Mouse (Mus musculus) embryonic facial prominence, embryonic 15.5 days (tissue): ENCODE data around the gene Smurf2. TPM values are rescaled to one million over a fixed set of nuclear protein-coding genes. Genes with fewer than 3 reads are reported as not detected.
"Not testable (repeated sequence)": the region's sequence is repeated elsewhere in the genome, so short reads cannot be mapped to it uniquely, and the experiment has no call there.

Experiments
- ATAC-seq: fragments of 200-750 bp; cut with Nextera tagmentation; 2 replicates; pipeline ENCODE4 v1.8.0; 2017; ENCODE audit warnings: low read depth, moderate TSS enrichment; ENCODE audit not compliant: insufficient number of reproducible peaks, low FRiP score, low TSS enrichment
- H3K27ac ChIP-seq: fragments of 300-500 bp; sonication (generic); replicated peaks from 2 replicates; pipeline ENCODE4 v1.5.1; 2015; ENCODE audit warnings: mild to moderate bottlenecking, inconsistent platforms
- H3K27me3 ChIP-seq: fragments of 300-500 bp; sonication (generic); 2 replicates; pipeline ENCODE4 v1.6.1; 2015; ENCODE audit warnings: inconsistent platforms
- H3K36me3 ChIP-seq: fragments of 300-500 bp; sonication (generic); 2 replicates; pipeline ENCODE4 v1.6.1; 2015; ENCODE audit warnings: mild to moderate bottlenecking, inconsistent platforms
- H3K4me1 ChIP-seq: fragments of 300-500 bp; sonication (generic); 2 replicates; pipeline ENCODE4 v1.6.1; 2015; ENCODE audit warnings: inconsistent platforms
- H3K4me2 ChIP-seq: fragments of 300-500 bp; sonication (generic); replicated peaks from 2 replicates; pipeline ENCODE4 v1.6.1; 2015; ENCODE audit warnings: mild to moderate bottlenecking, inconsistent platforms
- H3K4me3 ChIP-seq: fragments of 300-500 bp; sonication (generic); replicated peaks from 2 replicates; pipeline ENCODE4 v1.5.1; 2015; ENCODE audit warnings: mild to moderate bottlenecking, inconsistent platforms
- H3K9ac ChIP-seq: fragments of 300-500 bp; sonication (generic); 2 replicates; pipeline ENCODE4 v1.6.1; 2015; ENCODE audit warnings: inconsistent platforms
- H3K9me3 ChIP-seq: fragments of 300-500 bp; sonication (generic); replicated peaks from 2 replicates; pipeline ENCODE4 v1.6.1; 2016; ENCODE audit warnings: inconsistent platforms
- WGBS: fragments of 180-500 bp; shearing (Covaris S2); methylation state at CpG from one replicate; pipeline ENCODE4 v1.1.7; 2015; 5-methylcytosine and 5-hydroxymethylcytosine counted together
- polyA plus RNA-seq: library from polyadenylated mRNA; unstranded; fragments of >200 nt; fragmentation: Nextera tagmentation; extraction: Ambion mirVana; gene quantifications from 2 replicates; pipeline ENCODE4 v1.2.1, GENCODE M21; 2015

Gene Smurf2
- polyA plus RNA-seq, 1 experiment from 2014 or later, result 13.2 TPM

DNA sequence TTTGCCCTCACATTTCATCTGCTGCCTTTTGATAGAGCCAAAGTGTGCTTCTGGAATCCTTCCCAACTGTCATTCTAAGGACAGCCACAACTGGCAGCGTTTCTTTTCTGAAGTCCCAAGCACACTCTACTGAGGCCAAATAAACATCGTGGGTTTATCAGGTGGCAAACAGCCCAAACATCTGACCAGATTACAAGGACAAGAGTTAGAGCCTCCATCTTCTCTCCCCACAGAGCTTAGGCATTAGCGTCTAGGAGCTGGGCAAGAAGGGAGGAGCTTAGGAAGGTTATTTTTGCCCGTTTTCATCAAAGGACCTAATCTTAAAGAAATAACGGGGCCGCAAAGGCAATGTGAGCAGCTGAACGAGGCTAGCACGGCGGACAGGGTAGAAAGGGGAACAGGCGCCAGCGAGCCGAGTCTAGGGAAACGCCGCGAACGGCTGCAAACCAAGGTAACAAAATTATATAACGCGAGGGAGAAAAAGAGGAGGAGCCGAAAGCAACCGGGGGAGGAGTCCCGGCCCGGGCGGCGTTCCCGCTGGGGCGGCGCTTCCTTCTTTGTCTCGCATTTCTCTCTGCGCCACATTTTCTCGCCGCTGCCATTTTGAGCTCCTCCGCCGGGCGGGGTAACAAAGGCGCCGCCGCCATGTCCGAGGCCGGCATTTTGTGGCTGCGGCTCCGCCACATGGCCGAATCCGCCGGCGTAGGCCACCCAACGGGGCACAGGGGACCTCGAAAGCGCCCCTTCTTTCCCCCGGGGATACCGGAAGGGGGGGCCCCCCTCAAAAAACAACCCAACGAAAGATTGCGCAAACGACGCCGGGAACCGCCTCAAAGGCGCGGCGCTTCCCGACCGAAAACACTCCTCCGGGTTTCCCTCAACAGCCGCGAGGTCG lies 133.1 kb downstream of the Smurf2 start:
- peaks cover 20% of the 10 kb centered on the region for H3K4me1 ChIP-seq
- peak overlapping the region; percentile 100 for H3K27ac ChIP-seq
- H3K9ac ChIP-seq, result peak overlapping the region; percentile 93
- ATAC-seq, result peak; percentile 30; the same call in 1 of the 2 replicates
- under 1% methylated on average over 65 of the region's 65 CpGs for WGBS
- H3K9me3 ChIP-seq, result no peaks in the 10 kb centered on the region
- H3K4me3 ChIP-seq, result peak overlapping the region; percentile 82
- peaks cover 36% of the 10 kb centered on the region for H3K36me3 ChIP-seq
- H3K4me2 ChIP-seq, result peak overlapping the region; percentile 69
- no peaks in the 10 kb centered on the region for H3K27me3 ChIP-seq

DNA sequence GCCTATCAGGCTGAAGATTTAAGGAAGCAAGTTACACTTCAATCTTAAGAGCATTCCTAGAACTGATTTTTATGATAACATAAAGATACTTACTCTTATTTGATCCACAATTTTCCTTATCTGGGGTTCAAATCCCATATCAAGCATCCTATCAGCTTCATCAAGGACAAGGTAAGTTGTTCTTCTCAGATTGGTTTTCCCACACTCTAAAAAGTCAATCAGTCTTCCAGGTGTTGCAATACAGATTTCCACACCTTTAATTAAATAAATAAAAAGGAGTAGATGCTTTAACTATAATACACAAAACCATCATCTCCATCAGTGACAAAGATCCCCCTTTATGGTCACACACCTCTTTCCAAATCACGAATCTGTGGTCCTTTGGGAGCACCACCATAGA lies 135.5 kb downstream of the Smurf2 start:
- Histone ChIP-seq H3K9me3 (no peaks in the 10 kb centered on the region), H3K36me3 (peaks cover 51% of the 10 kb centered on the region), H3K9ac (no peak overlapping the region), H3K4me1 (peaks cover 15% of the 10 kb centered on the region), H3K4me2 (no peak overlapping the region), H3K27ac (no peak overlapping the region), H3K4me3 (peak overlapping the region; percentile 82; the same call in 1 of the 2 replicates), H3K27me3 (no peaks in the 10 kb centered on the region)
- WGBS, result 64% methylated on average over 1 of the region's 1 CpGs
- ATAC-seq, result no peak

DNA sequence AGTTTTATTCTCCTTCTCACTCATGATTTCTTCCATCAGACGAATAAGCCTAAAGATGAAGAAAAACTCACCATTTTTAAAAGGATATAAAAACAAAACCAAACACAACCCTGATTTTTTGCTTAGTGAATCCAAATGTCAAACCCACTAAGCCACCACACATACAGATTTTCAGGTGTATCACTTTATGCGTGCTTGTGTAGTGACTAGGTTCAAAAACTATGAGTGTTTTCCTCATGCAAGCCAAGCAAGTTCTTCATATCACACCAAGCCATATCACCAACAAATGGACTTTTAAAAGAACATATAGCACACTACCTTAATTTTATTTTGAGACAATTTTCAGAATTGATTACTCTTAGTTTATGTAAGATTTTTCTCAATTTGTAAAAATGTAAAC lies 136.0 kb downstream of the Smurf2 start:
- no peak overlapping the region for H3K9ac ChIP-seq
- no peak for ATAC-seq
- H3K9me3 ChIP-seq, result no peaks in the 10 kb centered on the region
- H3K36me3 ChIP-seq, result peaks cover 53% of the 10 kb centered on the region
- WGBS, result 82% methylated on average over 2 of the region's 2 CpGs
- H3K4me2 ChIP-seq, result no peak overlapping the region
- no peak overlapping the region for H3K27ac ChIP-seq
- H3K27me3 ChIP-seq, result no peaks in the 10 kb centered on the region
- H3K4me1 ChIP-seq, result peaks cover 15% of the 10 kb centered on the region
- H3K4me3 ChIP-seq, result no peak overlapping the region

DNA sequence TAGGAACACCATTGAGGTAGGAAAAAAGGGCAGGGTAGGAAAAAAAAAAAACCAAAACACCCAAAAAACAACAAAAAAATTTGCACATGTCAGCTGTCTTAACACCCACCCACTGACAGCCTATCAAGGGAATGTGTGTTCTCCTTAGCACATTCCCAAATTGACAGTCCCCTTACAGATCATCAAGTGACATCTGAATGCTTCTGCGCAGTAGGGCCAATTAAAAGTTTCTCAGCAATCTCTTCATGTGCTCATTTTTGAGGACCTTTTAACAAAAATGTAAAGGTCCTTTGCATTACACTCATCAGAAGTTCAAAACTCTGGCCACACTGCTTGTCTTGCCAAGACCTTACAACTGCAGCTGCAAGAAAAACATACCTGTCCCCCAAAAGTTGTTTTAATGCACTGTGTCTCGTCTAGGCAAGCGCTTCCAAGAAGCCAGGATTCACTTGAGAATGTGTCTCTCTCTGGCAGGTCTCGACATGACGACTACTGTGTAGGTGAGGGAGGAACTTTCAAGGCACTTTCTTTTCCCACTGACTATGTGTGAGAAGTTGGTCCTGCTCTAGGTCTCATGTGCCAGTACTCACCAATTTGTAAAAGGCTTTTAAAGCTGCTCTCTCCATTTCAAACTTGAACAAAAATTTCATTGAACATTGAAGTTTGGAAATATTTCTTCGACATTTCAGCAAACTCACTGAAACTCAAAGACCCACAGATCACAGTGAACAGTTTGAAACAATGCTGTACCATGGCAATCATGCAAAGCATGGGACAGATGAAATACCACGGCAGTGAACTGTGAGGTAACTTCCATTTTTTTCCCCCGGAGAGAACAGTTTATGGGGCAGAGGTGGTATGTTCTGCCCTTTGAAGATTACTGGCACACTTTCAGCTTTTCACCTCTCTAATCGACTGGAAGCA lies 137.4 kb downstream of the Smurf2 start:
- no peak for ATAC-seq
- H3K9me3 ChIP-seq, result no peaks in the 10 kb centered on the region
- no peaks in the 10 kb centered on the region for H3K27me3 ChIP-seq
- H3K4me1 ChIP-seq, result peaks cover 17% of the 10 kb centered on the region
- WGBS, result 71% methylated on average over 9 of the region's 9 CpGs
- no peak overlapping the region for H3K4me2 ChIP-seq
- H3K27ac ChIP-seq, result no peak overlapping the region
- H3K4me3 ChIP-seq, result no peak overlapping the region
- H3K9ac ChIP-seq, result no peak overlapping the region
- H3K36me3 ChIP-seq, result peaks cover 53% of the 10 kb centered on the region

DNA sequence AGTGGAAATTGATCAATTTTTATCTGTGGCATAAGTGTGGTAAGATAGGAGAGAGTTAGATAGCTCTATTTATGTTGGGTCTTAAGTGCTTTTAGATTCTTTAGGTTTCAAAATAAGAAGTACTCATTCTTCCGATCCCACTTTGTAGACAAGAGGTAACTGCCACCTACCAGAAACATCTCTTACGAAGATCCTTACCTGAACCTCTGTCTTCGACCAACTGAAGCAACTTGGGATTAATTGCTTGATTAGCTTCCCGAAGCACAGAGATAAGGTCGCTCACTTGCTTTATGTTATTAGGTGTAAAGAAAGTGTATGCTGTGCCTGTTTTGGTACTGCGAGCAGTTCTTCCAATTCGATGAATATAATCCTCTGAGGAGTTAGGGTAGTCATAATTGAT lies 138.2 kb downstream of the Smurf2 start:
- H3K27me3 ChIP-seq, H3K9me3 ChIP-seq, ATAC-seq, H3K4me2 ChIP-seq, H3K4me3 ChIP-seq, H3K9ac ChIP-seq, H3K27ac ChIP-seq: not testable (repeated sequence)
- WGBS, result 86% methylated on average over 7 of the region's 7 CpGs
- Histone ChIP-seq H3K36me3 (peaks cover 53% of the 10 kb centered on the region), H3K4me1 (peaks cover 23% of the 10 kb centered on the region)

DNA sequence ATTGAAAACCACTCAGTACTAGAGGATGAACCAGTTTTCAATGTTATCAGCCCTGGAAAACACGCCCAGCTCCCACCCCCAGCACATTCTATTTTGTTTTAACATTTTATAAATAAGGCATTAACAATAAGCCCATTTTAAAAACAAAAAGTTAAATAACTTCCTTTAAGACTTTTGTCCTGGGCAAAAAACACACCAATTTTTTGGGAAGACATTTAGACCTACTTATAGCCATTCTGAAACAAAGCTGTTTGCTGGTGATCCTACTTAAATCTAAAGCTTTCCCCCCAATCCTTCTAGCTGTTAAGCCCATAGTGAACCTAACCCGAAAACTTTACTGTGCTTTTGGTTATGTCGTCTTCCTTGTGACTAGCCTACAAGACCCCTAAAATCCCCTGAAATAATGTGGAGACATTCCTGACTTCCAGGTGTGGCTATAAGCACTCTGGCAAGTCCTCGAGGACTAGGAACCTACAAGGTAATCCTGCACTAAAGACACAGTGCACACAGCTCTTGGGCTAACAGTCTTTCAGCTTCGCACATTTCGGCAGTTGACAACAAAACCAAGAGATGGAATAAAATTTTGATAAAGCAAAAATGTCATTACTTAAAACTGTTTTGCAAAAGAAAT lies 139.8 kb downstream of the Smurf2 start:
- Histone ChIP-seq H3K27ac (no peak overlapping the region; the same call in 1 of the 2 replicates), H3K36me3 (peaks cover 52% of the 10 kb centered on the region), H3K4me2 (no peak overlapping the region), H3K9ac (no peak overlapping the region), H3K4me3 (no peak overlapping the region), H3K4me1 (peaks cover 17% of the 10 kb centered on the region), H3K9me3 (no peaks in the 10 kb centered on the region), H3K27me3 (no peaks in the 10 kb centered on the region)
- 75% methylated on average over 6 of the region's 6 CpGs for WGBS
- ATAC-seq, result no peak

DNA sequence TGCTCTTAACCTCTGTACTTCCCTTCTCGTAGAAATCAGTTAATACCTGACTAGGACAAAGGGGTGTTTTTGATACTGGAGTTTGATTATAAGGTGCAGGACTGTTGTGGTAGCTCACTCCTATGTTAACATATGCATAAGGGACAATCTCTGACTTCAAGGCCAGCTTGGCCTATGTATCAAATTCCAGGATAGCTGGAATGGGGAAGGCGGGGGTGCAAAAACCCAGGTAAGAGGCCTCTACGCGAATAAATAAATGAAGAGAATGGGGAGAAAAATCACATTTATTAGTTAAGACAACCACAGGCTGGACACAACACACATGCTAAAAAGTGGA lies 140.5 kb downstream of the Smurf2 start:
- peak overlapping the region; percentile 99; the same call in 1 of the 2 replicates for H3K27ac ChIP-seq

DNA sequence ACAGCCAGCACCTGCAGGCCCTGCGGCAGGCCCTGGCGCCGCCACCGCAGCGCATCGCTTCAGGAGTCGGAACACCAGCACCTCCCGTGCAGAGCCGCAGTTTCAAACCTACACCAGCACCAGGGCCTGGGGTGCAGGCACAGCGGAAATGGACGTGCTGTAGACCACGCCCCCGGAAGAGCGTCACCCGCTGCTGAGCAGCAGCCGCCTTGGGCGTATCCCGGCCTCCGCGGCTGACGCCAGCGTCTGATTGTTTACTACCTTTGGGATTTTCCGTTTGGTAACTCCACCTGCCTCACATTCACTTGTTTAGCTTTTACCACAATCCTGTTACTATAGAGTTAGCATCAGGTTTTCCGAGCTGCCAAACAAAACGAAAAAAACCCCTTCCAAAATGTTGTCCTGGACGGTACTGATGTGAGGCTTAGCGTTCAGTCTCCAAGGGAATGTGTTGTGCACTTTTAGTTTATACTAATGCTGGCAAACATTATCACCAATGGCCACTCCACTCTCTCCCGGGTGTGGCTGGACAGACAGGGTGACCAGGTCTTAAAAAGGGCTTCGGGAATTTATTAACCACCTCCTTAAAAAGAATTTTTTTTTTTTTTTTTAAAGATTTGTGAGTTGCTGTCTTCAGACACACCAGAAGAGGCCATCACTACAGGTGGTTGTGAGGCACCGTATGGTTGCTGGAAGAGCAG lies 141.0 kb downstream of the Smurf2 start, which contains the start of gene Polg2:
Gene Polg2, minus strand, starts transcription at position 150 of the 701 bp plus-strand sequence.
- Histone ChIP-seq H3K4me1 (peaks cover 11% of the 10 kb centered on the region; the same call in 1 of the 2 replicates), H3K36me3 (peaks cover 55% of the 10 kb centered on the region), H3K27ac (peak within 1 kb of the TSS; percentile 99), H3K27me3 (no peaks in the 10 kb centered on the region), H3K9ac (peak within 1 kb of the TSS; percentile 85), H3K4me2 (peak within 1 kb of the TSS; percentile 69), H3K4me3 (peak within 1 kb of the TSS; percentile 84), H3K9me3 (no peaks in the 10 kb centered on the region)
- peak; percentile 99 for ATAC-seq
- 1% methylated on average over 30 of the region's 30 CpGs for WGBS

More for the DNA sequence above, 140.5 kb downstream of the Smurf2 start:
- ATAC-seq, result no peak
- 58% methylated on average over 4 of the region's 4 CpGs for WGBS
- Histone ChIP-seq H3K4me3 (peak overlapping the region; percentile 84; the same call in 1 of the 2 replicates), H3K36me3 (peaks cover 52% of the 10 kb centered on the region), H3K4me1 (peaks cover 11% of the 10 kb centered on the region; the same call in 1 of the 2 replicates), H3K4me2 (peak overlapping the region; percentile 69; the same call in 1 of the 2 replicates), H3K9me3 (no peaks in the 10 kb centered on the region), H3K27me3 (no peaks in the 10 kb centered on the region), H3K9ac (no peak overlapping the region)

DNA sequence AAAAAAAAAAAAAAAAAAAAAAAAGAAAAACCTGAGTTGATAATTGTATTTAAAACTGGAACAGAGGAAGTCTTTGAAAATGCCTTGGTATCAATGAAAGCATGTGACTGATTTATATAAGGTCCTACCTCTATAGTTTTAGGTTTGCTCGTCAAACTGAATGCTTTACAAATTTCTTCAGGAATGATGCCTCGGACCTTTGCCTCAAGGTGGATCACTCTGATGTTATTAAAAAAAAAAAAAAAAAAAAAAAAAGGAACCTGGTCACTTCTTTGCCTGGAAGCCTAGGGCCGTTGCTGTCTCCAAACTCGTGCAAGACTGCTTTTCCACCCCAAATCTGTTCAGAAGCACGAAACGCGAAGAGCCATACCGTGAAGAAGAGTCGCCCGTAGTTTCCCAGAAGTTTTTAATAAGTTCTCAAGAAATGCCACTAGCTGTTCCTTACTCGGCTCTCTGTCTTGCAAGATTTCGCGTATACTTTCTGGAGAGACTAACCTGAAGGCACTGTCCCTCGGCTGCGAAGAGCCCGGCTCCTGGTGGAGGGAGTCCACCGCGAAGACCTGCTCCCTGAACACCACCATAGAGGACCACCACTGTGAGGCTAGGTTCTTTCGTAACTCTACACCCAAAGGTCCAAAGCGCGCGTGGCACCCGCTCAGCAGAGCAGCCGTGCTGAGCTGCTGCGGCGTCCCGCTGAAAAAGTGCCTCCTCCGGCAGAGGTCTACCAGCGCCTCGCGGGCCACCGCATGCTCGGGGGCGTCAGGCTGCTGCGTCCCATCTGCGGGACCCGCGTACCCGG lies 141.7 kb downstream of the Smurf2 start:
- ATAC-seq, result peak; percentile 77; the same call in 1 of the 2 replicates
- Histone ChIP-seq H3K27me3 (no peaks in the 10 kb centered on the region), H3K4me3 (peak overlapping the region; percentile 84), H3K36me3 (peaks cover 55% of the 10 kb centered on the region), H3K4me2 (peak overlapping the region; percentile 69), H3K9me3 (no peaks in the 10 kb centered on the region), H3K27ac (peak overlapping the region; percentile 99), H3K4me1 (peaks cover 11% of the 10 kb centered on the region; the same call in 1 of the 2 replicates), H3K9ac (peak overlapping the region; percentile 85)
- under 1% methylated on average over 39 of the region's 39 CpGs for WGBS

DNA sequence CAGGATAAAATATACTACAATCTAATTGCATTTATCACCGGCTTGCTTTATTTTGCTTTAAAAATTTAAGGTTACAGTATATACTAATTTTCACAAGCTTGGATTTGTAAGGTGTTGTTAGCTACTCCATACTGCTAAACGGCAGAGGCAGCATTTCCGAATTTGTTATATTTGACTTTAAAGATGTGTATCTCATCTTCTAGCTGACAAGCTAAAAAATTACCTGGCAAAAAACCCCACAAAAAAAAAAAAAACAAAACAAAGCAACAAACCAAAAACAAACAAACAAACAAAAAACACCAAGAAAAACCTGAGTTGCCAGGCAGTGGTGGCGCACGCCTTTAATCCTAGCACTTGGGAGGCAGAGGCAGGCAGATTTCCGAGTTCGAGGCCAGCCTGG lies 142.4 kb downstream of the Smurf2 start:
- Histone ChIP-seq H3K27ac (no peak overlapping the region), H3K4me1 (peaks cover 11% of the 10 kb centered on the region; the same call in 1 of the 2 replicates), H3K4me2 (peak overlapping the region; percentile 69), H3K36me3 (peaks cover 55% of the 10 kb centered on the region), H3K27me3 (no peaks in the 10 kb centered on the region), H3K9me3 (no peaks in the 10 kb centered on the region), H3K4me3 (peak overlapping the region; percentile 84), H3K9ac (no peak overlapping the region)
- ATAC-seq, result no peak
- WGBS, result 86% methylated on average over 7 of the region's 7 CpGs
